Mouse (Mus musculus) forebrain, embryonic 12.5 days (tissue): ENCODE data around the gene Rhob. TPM values are rescaled to one million over a fixed set of nuclear protein-coding genes. Genes with fewer than 3 reads are reported as not detected.

Source experiments
- ATAC-seq: fragments of 200-750 bp; cut with Nextera tagmentation; 2 replicates; pipeline ENCODE4 v1.8.0; 2017; ENCODE audit warnings: moderate TSS enrichment; ENCODE audit not compliant: low FRiP score
- H3K27ac ChIP-seq: fragments of 300-500 bp; sonication (generic); 2 replicates; pipeline ENCODE4 v1.5.1; 2016; ENCODE audit warnings: mild to moderate bottlenecking
- H3K27me3 ChIP-seq: fragments of 300-500 bp; sonication (generic); 2 replicates; pipeline ENCODE4 v1.6.1; 2016; ENCODE audit warnings: mild to moderate bottlenecking
- H3K36me3 ChIP-seq: fragments of 300-500 bp; sonication (generic); replicated peaks from 2 replicates; pipeline ENCODE4 v1.6.1; 2016; ENCODE audit warnings: mild to moderate bottlenecking
- H3K4me1 ChIP-seq: fragments of 300-500 bp; sonication (generic); 2 replicates; pipeline ENCODE4 v1.6.1; 2016
- H3K4me2 ChIP-seq: fragments of 300-500 bp; sonication (generic); 2 replicates; pipeline ENCODE4 v1.6.1; 2016; ENCODE audit warnings: mild to moderate bottlenecking, moderate library complexity
- H3K4me3 ChIP-seq: fragments of 300-500 bp; sonication (generic); replicated peaks from 2 replicates; pipeline ENCODE4 v1.5.1; 2016; ENCODE audit warnings: mild to moderate bottlenecking
- H3K9ac ChIP-seq: fragments of 300-500 bp; sonication (generic); 2 replicates; pipeline ENCODE4 v1.6.1; 2016; ENCODE audit warnings: mild to moderate bottlenecking
- H3K9me3 ChIP-seq: fragments of 300-500 bp; sonication (generic); 2 replicates; pipeline ENCODE4 v1.6.1; 2016
- WGBS: fragments of 180-500 bp; shearing (Covaris S2); methylation state at CpG from one replicate; pipeline ENCODE4 v1.1.7; 2016; 5-methylcytosine and 5-hydroxymethylcytosine counted together
- polyA plus RNA-seq: library from polyadenylated mRNA; unstranded; fragments of >200 nt; fragmentation: Nextera tagmentation; extraction: Ambion mirVana; gene quantifications from 2 replicates; pipeline ENCODE4 v1.2.1, GENCODE M21; 2016

Rhob gene
- polyA plus RNA-seq, 1 experiment from 2014 or later: 55.5 TPM

DNA sequence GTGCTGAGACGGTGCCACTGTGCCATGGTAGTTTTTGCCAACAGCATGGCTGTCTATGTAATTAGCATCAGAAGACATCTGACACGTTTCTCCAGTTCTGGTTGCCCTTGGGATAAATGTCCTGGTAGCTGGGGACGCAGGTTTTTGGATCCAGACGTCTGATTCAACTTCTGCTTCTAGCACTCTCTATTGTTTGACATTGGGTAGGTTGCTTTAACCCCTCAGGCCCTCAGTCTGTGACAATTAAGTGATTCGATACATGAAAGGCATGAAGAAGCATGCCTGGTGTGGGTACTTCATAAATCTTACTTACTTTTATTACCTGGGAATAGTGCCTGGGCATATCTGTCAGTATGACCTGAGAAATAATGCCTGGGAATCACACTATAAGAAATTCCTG lies 24.3 kb upstream of the Rhob start:
- Histone ChIP-seq H3K36me3 (no peaks in the 10 kb centered on the region), H3K4me3 (no peak overlapping the region), H3K27me3 (no peaks in the 10 kb centered on the region), H3K4me2 (no peak overlapping the region), H3K4me1 (no peaks in the 10 kb centered on the region), H3K9me3 (no peaks in the 10 kb centered on the region), H3K27ac (no peak overlapping the region), H3K9ac (no peak overlapping the region)
- ATAC-seq: no peak
- 69% methylated on average over 5 of the region's 5 CpGs for WGBS

DNA sequence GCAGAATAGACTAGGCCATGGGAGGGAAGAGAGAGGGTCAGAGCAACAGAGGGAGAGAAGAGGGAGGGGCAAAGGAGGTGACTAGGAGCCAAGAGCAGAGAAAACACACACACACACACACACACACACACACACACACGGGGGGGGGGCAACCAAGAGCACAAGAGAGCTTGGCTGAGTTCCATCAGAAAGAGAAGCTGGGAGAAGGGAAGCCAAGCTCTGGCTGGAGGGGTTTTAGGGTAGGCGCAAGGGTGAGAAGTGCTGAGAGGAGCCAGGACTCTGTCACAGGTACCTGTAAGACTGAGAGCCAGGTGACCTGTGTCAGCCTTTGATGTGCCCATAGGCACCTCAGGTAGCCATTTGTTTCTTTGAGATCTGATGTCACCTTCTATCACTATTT lies 22.9 kb upstream of the Rhob start:
- H3K9ac ChIP-seq: no peak overlapping the region
- H3K27me3 ChIP-seq: no peaks in the 10 kb centered on the region
- 57% methylated on average over 2 of the region's 2 CpGs for WGBS

DNA sequence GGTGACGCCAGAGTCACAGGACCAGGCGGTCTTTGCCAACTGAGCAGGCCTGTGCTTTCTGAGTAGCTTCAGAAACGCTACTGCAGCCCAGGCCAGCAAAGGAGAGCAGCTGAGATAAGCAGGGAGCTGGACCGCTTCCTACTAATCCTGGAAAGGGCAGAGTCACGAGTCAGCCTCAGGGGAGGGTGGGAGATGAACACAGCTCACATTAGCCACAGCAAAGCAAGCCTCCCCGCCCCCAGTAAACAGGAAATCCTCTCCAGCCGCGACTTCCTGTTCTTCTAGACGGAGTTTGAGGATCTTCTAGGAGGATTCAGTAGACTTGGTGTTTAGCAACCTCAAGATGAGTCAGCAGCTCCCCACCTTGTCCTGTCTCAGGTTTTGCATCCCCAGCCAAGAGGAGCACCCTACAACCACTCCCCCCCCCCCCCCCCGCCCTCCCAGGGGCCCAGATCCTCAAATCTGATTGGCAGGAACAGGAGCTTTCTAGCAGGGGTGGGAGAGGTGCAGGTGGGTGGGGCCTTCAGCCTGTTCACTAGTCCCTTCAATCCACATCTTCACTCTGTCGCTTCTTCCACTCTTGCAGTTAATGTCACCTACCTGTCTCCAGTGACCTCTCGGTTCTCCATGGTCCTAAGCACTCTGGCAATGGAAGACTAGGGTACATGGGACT lies 21.7 kb upstream of the Rhob start:
- no peak overlapping the region for H3K9ac ChIP-seq
- no peaks in the 10 kb centered on the region for H3K36me3 ChIP-seq
- no peaks in the 10 kb centered on the region for H3K9me3 ChIP-seq
- no peak overlapping the region for H3K27ac ChIP-seq
- 64% methylated on average over 11 of the region's 12 CpGs for WGBS
- ATAC-seq: no peak
- no peaks in the 10 kb centered on the region for H3K27me3 ChIP-seq
- H3K4me3 ChIP-seq: no peak overlapping the region
- no peaks in the 10 kb centered on the region for H3K4me1 ChIP-seq
- no peak overlapping the region for H3K4me2 ChIP-seq

More for the DNA sequence above, 22.9 kb upstream of the Rhob start:
- H3K27ac ChIP-seq: no peak overlapping the region
- no peaks in the 10 kb centered on the region for H3K4me1 ChIP-seq
- H3K4me2 ChIP-seq: no peak overlapping the region
- H3K4me3 ChIP-seq: no peak overlapping the region
- H3K9me3 ChIP-seq: no peaks in the 10 kb centered on the region
- no peaks in the 10 kb centered on the region for H3K36me3 ChIP-seq
- ATAC-seq: no peak

DNA sequence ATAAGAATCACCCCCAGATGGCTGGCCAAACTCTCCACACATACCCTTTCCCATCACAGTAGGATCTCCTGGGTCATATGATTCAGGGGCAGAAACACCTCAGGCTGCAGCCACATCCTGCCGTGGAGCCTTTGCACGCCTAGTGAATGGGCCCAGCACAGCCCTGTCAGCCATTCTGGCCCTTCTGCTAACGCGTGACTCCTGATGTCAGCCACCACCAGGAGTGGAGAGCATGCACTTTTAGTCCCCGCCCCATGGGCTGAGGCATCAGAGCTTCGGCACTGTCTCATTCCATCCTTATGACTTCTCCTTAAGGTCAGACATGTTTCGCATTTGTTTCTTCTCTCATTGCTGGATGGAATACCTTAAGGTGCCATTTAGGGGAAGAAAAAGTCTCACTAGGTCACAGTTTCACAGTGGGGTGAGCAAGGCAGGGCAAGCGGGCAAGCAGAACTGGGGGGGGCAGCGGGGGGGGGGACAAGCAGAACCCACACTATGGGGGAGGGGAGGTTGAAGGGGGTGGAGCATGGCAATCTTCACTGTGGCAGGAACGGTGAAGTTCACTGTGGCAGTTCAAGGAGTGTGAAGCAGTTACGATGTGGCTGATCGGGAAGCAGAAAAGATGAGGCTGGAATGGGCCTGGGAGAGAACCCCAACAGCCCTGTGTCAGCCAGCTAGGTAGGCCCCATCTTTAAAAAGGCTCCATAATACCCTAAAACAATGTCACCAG lies 19.8 kb upstream of the Rhob start:
- Histone ChIP-seq H3K4me1 (no peaks in the 10 kb centered on the region), H3K36me3 (no peaks in the 10 kb centered on the region), H3K4me3 (no peak overlapping the region), H3K9ac (no peak overlapping the region), H3K4me2 (no peak overlapping the region), H3K27ac (no peak overlapping the region), H3K27me3 (no peaks in the 10 kb centered on the region), H3K9me3 (no peaks in the 10 kb centered on the region)
- no peak for ATAC-seq
- 74% methylated on average over 12 of the region's 12 CpGs for WGBS

DNA sequence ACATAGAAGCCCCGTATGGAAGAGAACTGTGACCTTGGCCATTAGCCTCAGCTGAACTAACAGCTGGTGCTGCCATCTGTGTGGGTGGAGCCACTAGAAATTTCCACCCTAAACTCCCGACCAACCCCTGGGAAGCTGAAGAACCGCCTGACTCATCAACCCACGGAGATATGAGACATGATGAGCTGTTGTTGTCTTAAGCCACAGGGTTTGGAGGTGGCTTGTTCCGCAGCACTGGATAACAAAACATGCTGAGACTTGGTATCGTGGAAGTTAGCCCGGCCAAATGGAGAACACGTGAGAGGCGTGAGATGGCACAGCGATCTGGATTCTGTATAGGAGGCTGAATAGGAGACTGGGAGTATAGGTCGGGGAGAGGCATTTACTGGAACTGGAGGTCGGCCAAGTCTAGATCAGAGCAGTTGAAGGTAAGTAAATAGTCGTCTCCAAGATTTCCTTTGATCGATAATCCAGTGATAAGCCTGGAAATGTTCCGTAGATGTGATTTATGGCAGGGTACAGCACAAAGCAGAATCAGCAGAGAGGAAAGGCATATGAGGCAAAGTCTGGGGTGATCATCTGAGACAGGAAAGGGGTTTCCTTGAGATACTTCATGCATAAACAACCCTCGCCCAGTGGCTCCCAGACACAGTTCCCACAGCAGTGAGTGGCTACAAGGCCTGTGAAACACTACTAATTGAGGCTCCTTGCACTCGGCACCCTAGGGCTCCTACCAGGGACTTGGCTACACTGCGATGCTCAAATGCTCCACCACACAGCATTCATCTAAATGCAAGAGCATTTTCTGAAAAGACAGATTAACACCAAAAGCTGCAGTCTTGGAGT lies 11.5 kb upstream of the Rhob start:
- 85% methylated on average over 18 of the region's 18 CpGs for WGBS
- Histone ChIP-seq H3K27me3 (no peaks in the 10 kb centered on the region), H3K4me1 (no peaks in the 10 kb centered on the region), H3K9ac (no peak overlapping the region), H3K27ac (no peak overlapping the region), H3K9me3 (no peaks in the 10 kb centered on the region), H3K4me3 (no peak overlapping the region), H3K4me2 (no peak overlapping the region), H3K36me3 (no peaks in the 10 kb centered on the region)
- no peak for ATAC-seq

DNA sequence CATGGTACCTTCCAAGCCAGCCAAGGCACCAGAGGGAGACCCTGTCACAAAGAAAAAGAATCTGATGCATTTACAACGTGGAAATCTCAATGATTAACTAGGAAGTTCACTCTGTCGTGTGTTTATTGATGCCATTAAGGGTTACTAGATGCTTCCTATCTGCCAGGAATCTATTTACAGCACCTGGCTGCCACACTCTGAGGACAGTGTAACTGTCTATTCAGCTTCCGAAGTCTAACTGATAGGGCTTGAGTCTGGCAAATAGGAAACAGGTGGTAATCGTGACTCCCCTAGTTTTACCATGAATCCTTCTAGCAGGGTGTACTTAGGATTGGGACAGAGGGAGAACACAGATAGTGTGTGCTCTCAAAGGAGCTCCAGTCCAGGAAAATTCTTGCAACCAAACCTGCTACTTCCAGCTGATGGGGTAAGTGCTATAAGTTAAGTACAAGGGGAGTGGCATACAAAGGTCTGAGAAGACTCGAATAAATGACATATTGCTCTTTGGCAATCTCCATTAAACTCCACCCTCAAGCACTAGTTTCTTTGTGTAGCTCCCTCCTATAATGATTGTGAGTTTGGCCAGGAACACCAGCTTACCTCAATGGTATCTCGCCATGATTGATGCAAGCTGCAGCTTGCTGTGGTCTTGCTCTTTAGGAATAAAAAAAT lies 10.6 kb upstream of the Rhob start:
- 83% methylated on average over 6 of the region's 6 CpGs for WGBS
- no peak overlapping the region for H3K27ac ChIP-seq
- H3K9me3 ChIP-seq: no peaks in the 10 kb centered on the region
- no peaks in the 10 kb centered on the region for H3K27me3 ChIP-seq
- no peaks in the 10 kb centered on the region for H3K4me1 ChIP-seq
- H3K9ac ChIP-seq: no peak overlapping the region
- no peaks in the 10 kb centered on the region for H3K36me3 ChIP-seq
- H3K4me2 ChIP-seq: no peak overlapping the region
- ATAC-seq: no peak
- no peak overlapping the region for H3K4me3 ChIP-seq

DNA sequence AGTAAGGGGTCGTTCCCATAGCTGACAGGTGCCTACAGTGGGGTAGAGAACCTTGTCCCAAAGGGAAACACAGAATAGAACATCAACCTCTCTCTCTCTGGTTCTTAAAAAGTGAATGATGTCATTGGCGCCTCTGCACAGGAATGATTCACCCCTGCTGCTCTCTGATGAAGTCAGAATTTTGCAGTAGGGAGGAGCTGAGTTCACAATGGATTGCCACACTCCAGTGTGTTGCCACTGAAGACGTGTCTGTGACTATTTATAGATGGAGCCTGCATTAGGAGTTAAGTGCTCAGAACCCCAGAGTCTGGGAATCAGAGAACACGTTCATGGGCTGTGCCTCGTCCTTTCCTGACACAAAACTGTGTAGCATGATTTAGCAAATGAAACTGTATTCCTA lies 9.9 kb upstream of the Rhob start:
- Histone ChIP-seq H3K4me2 (no peak overlapping the region), H3K9me3 (no peaks in the 10 kb centered on the region), H3K36me3 (no peaks in the 10 kb centered on the region), H3K4me1 (no peaks in the 10 kb centered on the region), H3K9ac (no peak overlapping the region), H3K27ac (no peak overlapping the region), H3K27me3 (no peaks in the 10 kb centered on the region), H3K4me3 (no peak overlapping the region)
- ATAC-seq: no peak
- WGBS: 73% methylated on average over 5 of the region's 5 CpGs

DNA sequence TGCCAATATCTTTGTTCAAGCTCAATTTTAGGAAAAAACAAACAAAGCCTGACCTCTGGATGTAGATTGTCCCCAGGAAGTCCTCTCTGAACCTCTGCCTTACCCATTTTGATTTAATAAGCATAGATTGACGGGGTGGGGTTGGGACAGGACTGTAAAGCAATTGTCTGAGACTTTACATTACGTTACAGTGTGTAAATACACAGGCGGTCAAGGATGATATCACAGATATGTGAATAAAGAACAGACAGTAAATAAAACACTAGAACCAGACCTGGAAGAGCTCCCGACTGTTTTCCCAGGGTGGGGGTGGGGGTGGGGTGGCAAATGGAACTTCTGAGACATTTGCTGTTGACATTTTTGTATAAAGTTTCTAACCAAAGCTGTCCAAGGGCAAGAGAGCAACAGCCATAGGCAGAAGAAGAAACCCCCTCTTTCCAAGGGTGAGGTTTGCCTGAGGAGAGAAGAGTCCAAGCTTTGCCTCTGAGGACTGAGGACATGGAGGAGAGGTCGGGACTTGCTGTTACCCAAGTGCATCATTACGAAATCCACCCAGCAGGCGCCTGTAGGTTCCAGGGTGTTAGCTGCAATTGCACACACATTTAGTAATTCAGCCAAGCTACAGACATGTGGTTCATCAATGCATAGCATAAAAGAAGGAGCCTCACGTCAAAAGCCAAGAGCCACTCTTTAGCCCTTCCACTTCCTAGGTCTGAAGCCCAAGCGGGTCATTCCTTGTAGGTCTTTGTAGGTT lies 7.3 kb upstream of the Rhob start:
- no peak overlapping the region for H3K27ac ChIP-seq
- WGBS: 82% methylated on average over 9 of the region's 9 CpGs
- H3K9ac ChIP-seq: no peak overlapping the region
- H3K4me3 ChIP-seq: no peak overlapping the region
- H3K4me1 ChIP-seq: no peaks in the 10 kb centered on the region
- no peaks in the 10 kb centered on the region for H3K9me3 ChIP-seq
- H3K36me3 ChIP-seq: no peaks in the 10 kb centered on the region
- no peak for ATAC-seq
- H3K27me3 ChIP-seq: no peaks in the 10 kb centered on the region
- H3K4me2 ChIP-seq: no peak overlapping the region

DNA sequence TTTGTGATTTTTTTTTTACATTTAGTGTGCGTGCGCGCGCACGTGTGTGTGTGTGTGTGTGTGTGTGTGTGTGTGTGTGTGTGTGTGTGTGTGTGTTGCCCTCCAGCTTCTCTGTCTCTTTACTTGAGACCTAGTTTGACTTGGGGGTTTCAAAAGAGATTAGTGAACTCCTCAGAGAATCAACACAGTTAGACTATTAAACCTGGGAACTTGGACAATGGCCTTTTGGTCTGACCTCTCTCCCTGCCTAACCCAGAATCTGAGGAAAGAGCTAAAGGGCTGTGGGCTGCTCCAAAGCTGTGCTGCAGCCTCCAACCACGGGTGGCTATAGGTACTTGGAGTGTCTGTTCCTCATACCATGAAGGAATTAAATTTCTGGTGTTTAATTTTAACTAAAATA lies 4.3 kb upstream of the Rhob start:
- no peaks in the 10 kb centered on the region for H3K27me3 ChIP-seq
- H3K4me3 ChIP-seq: no peak overlapping the region
- no peak overlapping the region for H3K27ac ChIP-seq
- WGBS: 80% methylated on average over 6 of the region's 6 CpGs
- no peak overlapping the region for H3K4me2 ChIP-seq
- no peak overlapping the region for H3K9ac ChIP-seq
- H3K9me3 ChIP-seq: no peaks in the 10 kb centered on the region
- H3K36me3 ChIP-seq: no peaks in the 10 kb centered on the region
- no peak for ATAC-seq
- peaks cover 11% of the 10 kb centered on the region for H3K4me1 ChIP-seq

DNA sequence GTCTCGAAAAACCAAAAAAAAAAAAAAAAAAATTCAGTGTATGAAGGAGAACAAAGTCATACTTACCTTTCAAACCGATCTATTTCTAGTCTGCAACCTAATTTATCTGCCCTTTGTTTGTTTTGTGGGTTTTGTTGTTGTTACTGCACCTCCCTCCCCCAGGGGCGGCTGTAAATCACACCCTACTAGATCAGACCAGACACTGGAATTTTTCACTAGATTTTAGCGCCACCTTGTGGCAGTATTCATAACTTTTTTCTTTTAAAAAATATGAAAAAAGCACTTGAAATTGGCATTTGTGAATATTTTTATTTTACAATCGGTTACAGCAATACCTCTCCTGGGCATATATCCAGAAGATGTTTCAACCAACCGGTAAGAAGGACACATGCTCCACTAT lies 2.7 kb upstream of the Rhob start:
- no peak overlapping the region for H3K27ac ChIP-seq
- ATAC-seq: no peak
- no peak overlapping the region for H3K4me2 ChIP-seq
- no peaks in the 10 kb centered on the region for H3K36me3 ChIP-seq
- H3K27me3 ChIP-seq: no peaks in the 10 kb centered on the region
- WGBS: 15% methylated on average over 6 of the region's 6 CpGs
- no peaks in the 10 kb centered on the region for H3K9me3 ChIP-seq
- no peak overlapping the region for H3K9ac ChIP-seq
- no peak overlapping the region for H3K4me3 ChIP-seq
- peaks cover 23% of the 10 kb centered on the region for H3K4me1 ChIP-seq

DNA sequence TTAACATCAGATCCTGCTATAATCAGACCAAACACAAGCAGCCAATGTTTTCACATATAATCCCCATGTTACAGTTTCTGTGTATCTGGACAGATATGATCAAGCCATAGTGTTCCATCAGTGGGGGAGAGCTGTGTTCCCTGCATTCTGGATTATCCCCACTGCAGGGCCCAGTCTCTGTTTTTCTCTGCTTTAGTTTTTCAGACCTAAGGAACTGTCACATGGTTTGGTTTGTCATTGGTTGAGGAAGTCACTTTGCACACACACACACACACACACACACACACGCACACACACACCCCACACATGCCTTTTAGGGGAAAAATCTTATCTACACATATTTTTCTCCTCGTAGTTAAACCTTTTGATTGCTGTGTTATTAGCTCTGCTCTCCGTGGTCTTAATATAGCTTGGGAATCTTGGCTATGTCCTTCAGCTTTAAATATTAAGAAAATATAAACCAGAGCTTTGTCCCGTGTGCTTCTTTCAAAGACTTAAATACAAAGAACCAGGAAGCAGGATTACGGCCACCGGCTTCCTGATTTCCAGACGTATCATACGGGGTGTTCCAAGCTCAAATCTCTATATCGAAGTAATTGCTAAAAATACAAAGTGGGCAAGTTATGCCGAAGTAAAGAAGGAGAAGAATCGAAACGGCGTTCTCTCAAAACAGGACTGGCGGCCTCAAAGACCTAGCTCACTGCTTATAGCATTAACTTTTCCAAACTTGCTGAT lies 1.9 kb upstream of the Rhob start:
- no peak for ATAC-seq
- Histone ChIP-seq H3K36me3 (no peaks in the 10 kb centered on the region), H3K4me3 (no peak overlapping the region), H3K9ac (peak overlapping the region; percentile 96; the same call in 1 of the 2 replicates), H3K4me2 (no peak overlapping the region), H3K4me1 (peaks cover 32% of the 10 kb centered on the region), H3K27ac (no peak overlapping the region), H3K27me3 (no peaks in the 10 kb centered on the region), H3K9me3 (no peaks in the 10 kb centered on the region)
- 90% methylated on average over 14 of the region's 14 CpGs for WGBS
